Mouse (Mus musculus): ENCODE data around the gene Ganc. TPM values are rescaled to one million over a fixed set of nuclear protein-coding genes. Genes with fewer than 3 reads are reported as not detected.

The Ganc gene
- total and polyA plus RNA-seq, 3 experiments, result 14.3 to 24.5 (median 22.0) TPM

DNA sequence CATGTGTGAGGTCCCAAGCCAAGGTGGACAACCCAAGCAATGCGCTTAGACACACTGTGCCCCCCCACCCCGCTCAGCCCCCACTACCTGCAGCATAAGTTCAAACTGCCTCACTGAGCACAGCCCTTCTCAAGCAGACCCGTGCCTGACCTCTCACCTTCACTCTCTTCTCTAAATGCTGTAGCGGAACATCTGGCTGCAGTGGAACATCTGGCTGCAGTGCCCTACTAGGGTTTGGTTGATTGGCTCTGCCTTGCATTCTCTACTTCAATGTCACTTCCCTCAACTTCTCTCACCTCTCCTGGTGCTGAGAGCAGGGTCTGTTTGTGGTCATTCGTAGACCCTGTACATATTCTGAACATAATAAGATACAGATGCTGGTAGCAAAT is 61.7 kb downstream of the Ganc start:
- TF ChIP-seq EP300 (IDR thresholded peaks at IDR 0.05; ENCODE audit: insufficient read depth, low read depth, low read length), result no peak
- TF ChIP-seq POLR2A (IDR thresholded peaks at IDR 0.05; ENCODE audit: insufficient read depth, low read depth, low read length), result no peak
- no peak for TF ChIP-seq CTCF (IDR thresholded peaks at IDR 0.05)
- DNase-seq, result no peak
- Histone ChIP-seq H3K4me1 (ENCODE audit: control insufficient read depth, insufficient read depth, low read length) (peaks cover 3% of the 10 kb centered on the region), H3K79me2 (replicated peaks; ENCODE audit: control insufficient read depth, insufficient read depth, low read length) (no peaks in the 10 kb centered on the region), H3K36me3 (ENCODE audit: control insufficient read depth, insufficient read depth, low read length) (no peaks in the 10 kb centered on the region), H3K27me3 (ENCODE audit: control insufficient read depth, insufficient read depth, low read length) (no peaks in the 10 kb centered on the region), H3K27ac (no peak overlapping the region), H3K4me3 (no peak overlapping the region), H3K9ac (ENCODE audit: low read depth, low read length) (no peak overlapping the region)
- WGBS, result 86% methylated on average over 5 of the region's 5 CpGs
- intact Hi-C loops (cut with DNase I), result no loop called here

GRCm38 (mm10) chr2:120468011-120468410 is 64.3 kb downstream of the Ganc start:
- no peak overlapping the region for H3K27ac ChIP-seq
- H3K36me3 ChIP-seq (ENCODE audit: control insufficient read depth, insufficient read depth, low read length), result no peaks in the 10 kb centered on the region
- H3K4me3 ChIP-seq, result no peak overlapping the region
- no peaks in the 10 kb centered on the region for H3K79me2 ChIP-seq (replicated peaks; ENCODE audit: control insufficient read depth, insufficient read depth, low read length)
- no peaks in the 10 kb centered on the region for H3K27me3 ChIP-seq (ENCODE audit: control insufficient read depth, insufficient read depth, low read length)
- no peak for TF ChIP-seq EP300 (IDR thresholded peaks at IDR 0.05; ENCODE audit: insufficient read depth, low read depth, low read length)
- no peak for TF ChIP-seq POLR2A (IDR thresholded peaks at IDR 0.05; ENCODE audit: insufficient read depth, low read depth, low read length)
- TF ChIP-seq CTCF (IDR thresholded peaks at IDR 0.05), result no peak
- DNase-seq, result no peak
- intact Hi-C loops (cut with DNase I), result no loop called here
- H3K4me1 ChIP-seq (ENCODE audit: control insufficient read depth, insufficient read depth, low read length), result peaks cover 3% of the 10 kb centered on the region
- H3K9ac ChIP-seq (ENCODE audit: low read depth, low read length), result no peak overlapping the region

DNA sequence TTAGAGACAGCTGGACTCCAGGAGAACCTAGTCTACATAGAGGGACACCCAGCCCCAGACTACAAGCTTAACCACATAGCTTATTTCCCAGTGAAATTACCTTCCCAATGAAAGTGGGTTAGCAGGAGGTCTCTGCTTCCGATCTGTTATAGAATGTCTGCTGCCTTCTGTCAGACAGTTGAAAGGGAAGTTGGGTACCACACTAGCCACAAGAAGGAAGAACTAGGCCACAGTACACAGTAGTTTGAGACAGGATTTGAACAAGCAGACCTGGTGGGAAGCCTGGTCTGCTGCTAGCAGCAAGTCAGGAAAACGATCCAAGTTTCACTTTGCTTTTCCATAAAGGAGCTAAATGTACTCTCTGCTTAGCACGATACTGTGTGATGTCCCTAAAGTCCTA is 65.5 kb downstream of the Ganc start:
- Histone ChIP-seq H3K4me1 (ENCODE audit: control insufficient read depth, insufficient read depth, low read length) (no peaks in the 10 kb centered on the region), H3K36me3 (ENCODE audit: control insufficient read depth, insufficient read depth, low read length) (no peaks in the 10 kb centered on the region), H3K27ac (no peak overlapping the region), H3K4me3 (no peak overlapping the region), H3K9ac (ENCODE audit: low read depth, low read length) (no peak overlapping the region), H3K79me2 (replicated peaks; ENCODE audit: control insufficient read depth, insufficient read depth, low read length) (no peaks in the 10 kb centered on the region), H3K27me3 (ENCODE audit: control insufficient read depth, insufficient read depth, low read length) (no peaks in the 10 kb centered on the region)
- no peak for DNase-seq
- WGBS, result 85% methylated on average over 3 of the region's 3 CpGs
- intact Hi-C loops (cut with DNase I), result no loop called here
- TF ChIP-seq CTCF (IDR thresholded peaks at IDR 0.05) (no peak), POLR2A (IDR thresholded peaks at IDR 0.05; ENCODE audit: insufficient read depth, low read depth, low read length) (no peak), EP300 (IDR thresholded peaks at IDR 0.05; ENCODE audit: insufficient read depth, low read depth, low read length) (no peak)

DNA sequence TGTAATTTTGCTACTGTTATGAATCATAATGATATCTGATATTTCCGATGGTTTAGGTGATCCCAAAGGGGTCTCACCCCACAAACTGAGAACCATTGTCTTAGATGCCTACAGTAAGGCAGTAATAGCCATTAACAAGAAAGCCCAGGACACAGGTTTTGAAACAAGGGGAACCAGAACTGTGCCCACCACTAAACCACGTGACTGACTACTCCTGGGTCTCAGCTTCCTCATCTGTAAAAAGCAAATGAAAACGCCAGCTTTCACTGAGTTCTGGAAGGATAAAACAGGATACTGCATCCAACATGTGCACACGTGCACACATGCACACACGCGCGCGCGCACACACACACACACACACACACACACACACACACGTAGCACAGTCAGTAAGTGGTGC is 66.0 kb downstream of the Ganc start:
- Histone ChIP-seq H3K27ac (no peak overlapping the region), H3K79me2 (replicated peaks; ENCODE audit: control insufficient read depth, insufficient read depth, low read length) (no peaks in the 10 kb centered on the region), H3K27me3 (ENCODE audit: control insufficient read depth, insufficient read depth, low read length) (no peaks in the 10 kb centered on the region), H3K9ac (ENCODE audit: low read depth, low read length) (no peak overlapping the region), H3K36me3 (ENCODE audit: control insufficient read depth, insufficient read depth, low read length) (no peaks in the 10 kb centered on the region), H3K4me1 (ENCODE audit: control insufficient read depth, insufficient read depth, low read length) (no peaks in the 10 kb centered on the region), H3K4me3 (no peak overlapping the region)
- TF ChIP-seq POLR2A (IDR thresholded peaks at IDR 0.05; ENCODE audit: insufficient read depth, low read depth, low read length), result no peak
- TF ChIP-seq CTCF (IDR thresholded peaks at IDR 0.05), result no peak
- TF ChIP-seq EP300 (IDR thresholded peaks at IDR 0.05; ENCODE audit: insufficient read depth, low read depth, low read length), result no peak
- intact Hi-C loops (cut with DNase I), result loop anchor here (10.0 kb wide), 1 partner anchor 635 kb away; the partner anchor contains the start of gene Tgm7
- 84% methylated on average over 10 of the region's 10 CpGs for WGBS
- no peak for DNase-seq

DNA sequence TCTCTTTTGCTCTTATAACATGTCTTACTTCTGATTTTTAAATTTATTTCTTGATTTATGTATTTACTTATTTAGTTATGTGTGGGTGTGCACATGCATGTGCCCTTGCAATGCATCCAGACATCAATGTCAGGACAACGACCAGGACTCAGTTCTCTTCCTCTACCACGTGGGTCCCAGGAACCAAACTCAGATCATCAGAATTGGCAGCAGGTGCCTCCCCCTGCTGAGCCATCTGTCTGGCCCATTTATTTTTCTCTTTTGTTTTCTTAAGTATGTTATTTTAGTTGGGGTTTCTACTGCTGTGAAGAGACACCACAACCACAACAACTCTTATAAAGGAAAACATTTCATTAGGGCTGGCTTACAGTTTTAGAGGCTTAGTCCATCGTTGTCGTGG is 67.2 kb downstream of the Ganc start:
- TF ChIP-seq CTCF (IDR thresholded peaks at IDR 0.05) (no peak), POLR2A (IDR thresholded peaks at IDR 0.05; ENCODE audit: insufficient read depth, low read depth, low read length) (no peak), EP300 (IDR thresholded peaks at IDR 0.05; ENCODE audit: insufficient read depth, low read depth, low read length) (no peak)
- H3K4me1 ChIP-seq (ENCODE audit: control insufficient read depth, insufficient read depth, low read length), result no peaks in the 10 kb centered on the region
- no peak for DNase-seq
- intact Hi-C loops (cut with DNase I), result loop anchor here (10.0 kb wide), 1 partner anchor 634 kb away; the partner anchor contains the start of gene Tgm7
- H3K4me3 ChIP-seq, result no peak overlapping the region
- no peaks in the 10 kb centered on the region for H3K36me3 ChIP-seq (ENCODE audit: control insufficient read depth, insufficient read depth, low read length)
- H3K27ac ChIP-seq, result no peak overlapping the region
- no peaks in the 10 kb centered on the region for H3K79me2 ChIP-seq (replicated peaks; ENCODE audit: control insufficient read depth, insufficient read depth, low read length)
- 78% methylated on average over 4 of the region's 4 CpGs for WGBS
- no peaks in the 10 kb centered on the region for H3K27me3 ChIP-seq (ENCODE audit: control insufficient read depth, insufficient read depth, low read length)
- no peak overlapping the region for H3K9ac ChIP-seq (ENCODE audit: low read depth, low read length)

DNA sequence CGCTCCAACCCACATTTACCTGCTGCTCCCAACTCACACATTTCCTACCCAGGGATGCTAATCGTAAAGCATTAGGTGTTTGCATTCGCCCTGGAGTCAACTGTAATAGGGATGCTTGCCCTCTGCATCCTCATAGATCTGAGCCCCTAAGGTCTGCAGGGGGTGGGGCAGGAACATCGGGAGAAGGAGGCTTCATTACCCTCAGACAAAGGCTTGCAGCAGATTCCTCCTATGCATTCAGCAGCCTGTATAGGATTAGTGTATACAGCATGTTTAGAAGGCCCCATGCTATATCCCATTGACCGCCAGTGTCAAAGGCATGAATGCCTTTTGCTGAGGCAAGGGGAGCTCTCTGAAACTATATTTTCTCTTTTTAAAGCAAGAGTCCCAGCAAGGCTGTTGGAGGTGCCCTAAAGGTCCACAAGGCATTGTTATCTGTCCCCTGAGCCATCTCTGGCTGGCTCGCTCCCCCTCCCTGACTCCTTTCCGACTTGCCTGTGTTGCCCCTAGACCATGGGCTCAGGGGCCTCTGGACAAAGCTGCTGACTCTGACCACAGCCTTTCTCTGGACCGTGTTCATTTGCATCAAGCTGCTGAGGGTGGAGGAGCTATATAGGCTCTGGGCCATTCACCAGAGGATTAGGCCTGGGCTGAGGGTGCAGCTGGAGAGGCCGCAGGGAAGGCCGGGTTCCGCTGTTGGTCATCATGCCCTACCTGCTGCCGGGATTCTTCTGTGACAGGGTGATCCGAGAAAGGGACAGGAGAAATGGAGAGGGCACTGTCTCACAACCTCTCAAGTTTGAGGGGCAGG is 72.8 kb downstream of the Ganc start:
- no peak overlapping the region for H3K9ac ChIP-seq (ENCODE audit: low read depth, low read length)
- H3K27me3 ChIP-seq (ENCODE audit: control insufficient read depth, insufficient read depth, low read length), result no peaks in the 10 kb centered on the region
- H3K4me3 ChIP-seq, result no peak overlapping the region
- H3K79me2 ChIP-seq (replicated peaks; ENCODE audit: control insufficient read depth, insufficient read depth, low read length), result no peaks in the 10 kb centered on the region
- DNase-seq, result no peak
- no peaks in the 10 kb centered on the region for H3K36me3 ChIP-seq (ENCODE audit: control insufficient read depth, insufficient read depth, low read length)
- whole genome bisulfite sequencing, result 84% methylated on average over 13 of the region's 13 CpGs
- H3K27ac ChIP-seq, result no peak overlapping the region
- TF ChIP-seq EP300 (IDR thresholded peaks at IDR 0.05; ENCODE audit: insufficient read depth, low read depth, low read length) (no peak), CTCF (IDR thresholded peaks at IDR 0.05) (no peak), POLR2A (IDR thresholded peaks at IDR 0.05; ENCODE audit: insufficient read depth, low read depth, low read length) (no peak)
- intact Hi-C loops (cut with DNase I), result loop anchor here (10.0 kb wide), 1 partner anchor 628 kb away; the partner anchor contains the start of gene Tgm7
- no peaks in the 10 kb centered on the region for H3K4me1 ChIP-seq (ENCODE audit: control insufficient read depth, insufficient read depth, low read length)
